ENCODE assay signal across 10 mouse cellular contexts in the genomic region with DNA sequence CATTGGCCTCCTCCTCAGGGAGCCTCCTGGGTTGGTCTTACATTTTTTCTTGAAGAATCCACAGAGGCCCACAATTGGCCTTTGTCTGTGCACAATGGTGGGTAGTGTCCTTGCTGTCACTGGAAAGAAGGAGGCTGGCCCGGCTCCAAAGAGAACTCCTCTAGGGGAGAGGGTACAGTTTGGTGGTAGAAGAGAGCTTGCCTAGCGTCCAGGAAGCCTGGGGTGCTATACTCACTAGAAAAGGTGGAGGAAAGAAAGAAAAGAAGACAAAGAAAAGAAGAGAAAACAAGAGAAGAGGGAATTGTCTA. TPM values are rescaled to one million over a fixed set of nuclear protein-coding genes. Genes with fewer than 3 reads are reported as not detected.
DNase-seq lines count a peak whose midpoint lies in the region; ATAC-seq and TF ChIP-seq lines count a peak whose summit lies in the region.
"Had no signal": no experiment of that assay in that cellular context is flagged by ENCODE, and none has a peak within 500 bp of the region (broad histone marks: within the 10 kb centered on the region; RNA-seq: fewer than 3 reads in every experiment).

No protein-coding gene starts in this region.

- no peak for TF ChIP-seq CTCF in lung, embryonic 14.5 days (IDR thresholded peaks at IDR 0.05; ENCODE audit: low read depth)

- no peak overlapping the region for H3K9ac ChIP-seq in heart, embryonic 11.5 days (ENCODE audit: low read depth, low read length)
- H3K9ac ChIP-seq in lung, embryonic 14.5 days, result no peak overlapping the region; the same call in 1 of the 2 replicates

- ATAC-seq in heart, embryonic 11.5 days (replicated peaks; ENCODE audit: insufficient number of reproducible peaks, low FRiP score, low TSS enrichment), result no peak
- ATAC-seq in lung, embryonic 14.5 days (ENCODE audit: insufficient read depth), result 0 out of 2 replicates have a peak, but pooled peaks have one; percentile 22

- H3K4me2 ChIP-seq in heart, embryonic 11.5 days, result no peak overlapping the region
- H3K4me2 ChIP-seq in lung, embryonic 14.5 days, result no peak overlapping the region
- H3K4me2 ChIP-seq: liver, embryonic 11.5 days had no signal

- intact Hi-C loops in heart, postnatal 36 days (cut with DNase I), result loop anchor here (5.0 kb wide), 1 partner anchor 120 kb away; no protein-coding TSS in a partner anchor

- H3K36me3 ChIP-seq in heart, embryonic 11.5 days (ENCODE audit: control insufficient read depth, insufficient read depth, low read length), result no peaks in the 10 kb centered on the region
- H3K36me3 ChIP-seq in lung, embryonic 14.5 days (ENCODE audit: insufficient read depth), result no peaks in the 10 kb centered on the region
- H3K36me3 ChIP-seq in embryonic facial prominence, embryonic 10.5 days (replicated peaks), result no peaks in the 10 kb centered on the region

- no peak for DNase-seq in heart, postnatal 36 days
- peak; percentile 44 for DNase-seq in lung, embryonic 14.5 days
- no peak for DNase-seq in lung, postnatal 14 days
- peak; percentile 32 for DNase-seq in 3T3-L1 (ENCODE audit: low read depth, low spot score)
- DNase-seq in embryonic facial prominence, embryonic 10.5 days (ENCODE audit: low spot score), result peak; percentile 25
- DNase-seq in ovary, postnatal 10 days (ENCODE audit: low spot score), result no peak
- no peak for DNase-seq in urinary bladder, adult 2 months (ENCODE audit: low spot score)
- DNase-seq: layer of hippocampus, adult 9-11 months had no signal

- H3K27ac ChIP-seq in heart, embryonic 11.5 days (ENCODE audit: low read depth, low read length), result peak overlapping the region; percentile 29
- H3K27ac ChIP-seq in lung, embryonic 14.5 days (ENCODE audit: low read depth), result no peak overlapping the region
- peak overlapping the region; percentile 60 for H3K27ac ChIP-seq in embryonic facial prominence, embryonic 10.5 days (replicated peaks)

- no peaks in the 10 kb centered on the region for H3K27me3 ChIP-seq in heart, embryonic 11.5 days (ENCODE audit: control insufficient read depth, insufficient read depth, low read length)
- no peaks in the 10 kb centered on the region for H3K27me3 ChIP-seq in lung, embryonic 14.5 days (ENCODE audit: insufficient read depth, low read length)
- peaks cover 40% of the 10 kb centered on the region for H3K27me3 ChIP-seq in embryonic facial prominence, embryonic 10.5 days (replicated peaks; ENCODE audit: low read depth, poor library complexity, severe bottlenecking)

- 50% methylated on average over 2 of the region's 2 CpGs for WGBS in heart, embryonic 11.5 days (ENCODE audit: insufficient replicate concordance)
- WGBS in lung, embryonic 14.5 days, result 39% methylated on average over 2 of the region's 2 CpGs
- WGBS in embryonic facial prominence, embryonic 10.5 days, result 29% methylated on average over 2 of the region's 2 CpGs

- H3K4me1 ChIP-seq in heart, embryonic 11.5 days (ENCODE audit: control insufficient read depth, insufficient read depth, low read length), result peaks cover 9% of the 10 kb centered on the region; the same call in 1 of the 2 replicates
- 0 out of 2 replicates have a peak, but pooled peaks cover 6% of the 10 kb centered on the region for H3K4me1 ChIP-seq in lung, embryonic 14.5 days (ENCODE audit: insufficient read depth)
- H3K4me1 ChIP-seq in embryonic facial prominence, embryonic 10.5 days, result peaks cover 56% of the 10 kb centered on the region

- no peaks in the 10 kb centered on the region for H3K9me3 ChIP-seq in heart, embryonic 11.5 days (replicated peaks; ENCODE audit: control insufficient read depth, low read length)
- H3K9me3 ChIP-seq in lung, embryonic 14.5 days (ENCODE audit: low read depth, low read length), result no peaks in the 10 kb centered on the region
- no peaks in the 10 kb centered on the region for H3K9me3 ChIP-seq in embryonic facial prominence, embryonic 10.5 days

- H3K4me3 ChIP-seq in heart, embryonic 11.5 days (ENCODE audit: low read depth, low read length), result no peak overlapping the region
- no peak overlapping the region for H3K4me3 ChIP-seq in lung, embryonic 14.5 days (ENCODE audit: low read depth, low read length)
- no peak overlapping the region for H3K4me3 ChIP-seq in embryonic facial prominence, embryonic 10.5 days

RNA-seq across cellular contexts. Expression of a gene that starts 43.5 kb away (rescaled TPM):
- 38.3 and 53.0 TPM in 2 replicates for polyA plus RNA-seq in heart, embryonic 11.5 days (2014; fragmentation: Nextera tagmentation; extraction: Ambion mirVana)
- total RNA-seq in heart, postnatal 36 days (2021), result 10 to 100 TPM; 53.5 to 65.4 TPM
- 79.2 and 87.6 TPM in 2 replicates for polyA plus RNA-seq in lung, embryonic 14.5 days (2014; fragmentation: Nextera tagmentation; extraction: Ambion mirVana)
- 34.0 and 38.6 TPM in 2 replicates for polyA plus RNA-seq in embryonic facial prominence, embryonic 10.5 days (2016; fragmentation: Nextera tagmentation; extraction: Ambion mirVana)
- polyA plus RNA-seq in urinary bladder, adult 2 months (2012; rRNA removed), result 16.5 and 17.7 TPM in 2 replicates

RNA-seq across cellular contexts. Expression of a gene that starts 49.9 kb away (rescaled TPM):
- 17.1 and 18.7 TPM in 2 replicates for polyA plus RNA-seq in heart, embryonic 11.5 days (2014; fragmentation: Nextera tagmentation; extraction: Ambion mirVana)
- total RNA-seq in heart, postnatal 36 days (2021), result 10 to 100 TPM; 28.2 to 28.8 TPM
- polyA plus RNA-seq in lung, embryonic 14.5 days (2014; fragmentation: Nextera tagmentation; extraction: Ambion mirVana), result 35.7 and 37.8 TPM in 2 replicates
- 54.8 and 56.7 TPM in 2 replicates for polyA plus RNA-seq in embryonic facial prominence, embryonic 10.5 days (2016; fragmentation: Nextera tagmentation; extraction: Ambion mirVana)
- 6.0 and 7.6 TPM in 2 replicates for polyA plus RNA-seq in urinary bladder, adult 2 months (2012; rRNA removed)

Comparison
In these comparisons a context has a peak if more than half of its experiments do, and no peak if none do; other contexts are left out.
1. DNase-seq: peak in lung, embryonic 14.5 days (single experiment), 3T3-L1 (single experiment) and embryonic facial prominence, embryonic 10.5 days (single experiment); none in heart, postnatal 36 days (0 of 2), lung, postnatal 14 days (single experiment), ovary, postnatal 10 days (single experiment) and urinary bladder, adult 2 months (single experiment).